Mouse (Mus musculus): ENCODE data around the gene Dock1.

DNA sequence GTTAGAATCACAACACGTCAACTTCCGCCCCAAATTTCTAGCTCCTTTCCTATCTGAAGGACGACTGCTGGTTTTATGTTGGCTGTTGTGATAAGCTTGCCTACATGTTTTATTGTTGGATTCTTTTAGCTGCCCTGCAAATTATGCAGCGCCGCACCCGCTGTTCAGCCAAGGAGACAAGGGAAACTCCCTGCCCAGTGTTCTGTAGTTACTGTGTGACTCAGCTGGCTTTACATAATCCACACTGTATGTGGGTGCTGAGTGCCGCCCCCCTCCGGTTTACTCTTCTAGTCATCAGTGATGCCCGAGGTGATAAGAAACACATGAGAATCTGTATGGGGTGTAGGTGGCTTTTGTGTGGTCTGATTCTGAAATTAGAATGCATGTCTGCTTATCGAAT is 105.2 kb downstream of the Dock1 start:
- TF ChIP-seq GATA1 (IDR thresholded peaks at IDR 0.05; ENCODE audit: borderline replicate concordance, low read length), result no peak
- no peak for TF ChIP-seq GATA2 (IDR thresholded peaks at IDR 0.05; ENCODE audit: borderline replicate concordance, low read depth, low read length)
